Mouse (Mus musculus) heart, adult 2 months (tissue): ENCODE measurements around the gene Il1rn.

ENCODE experiments used
- CTCF ChIP-seq: fragments of 200-600 bp; IDR thresholded peaks from 2 replicates; pipeline ENCODE4 v1.8.1; 2022; ENCODE audit warnings: antibody characterized with exemption, mild to moderate bottlenecking, moderate library complexity
- POLR2A ChIP-seq: fragments of 200-500 bp; IDR thresholded peaks from 2 replicates; pipeline ENCODE4 v1.6.1; 2011; ENCODE audit warnings: mild to moderate bottlenecking, low read depth, low read length, control low read depth; ENCODE audit not compliant: insufficient read depth

GRCm38 (mm10) chr2:24386158-24386963 is 49.7 kb downstream of the Il1rn start:
- TF ChIP-seq CTCF (no peak), POLR2A (no peak)
